Mouse (Mus musculus) brain, embryonic 14.5 days (tissue): ENCODE data around the gene Npepl1.

Source experiments
- CTCF ChIP-seq: fragments of 200-500 bp; IDR thresholded peaks from 2 replicates; pipeline ENCODE4 v1.5.1; 2012; ENCODE audit warnings: inconsistent platforms, mild to moderate bottlenecking, moderate library complexity, borderline replicate concordance; ENCODE audit not compliant: insufficient read depth, insufficient read length; ENCODE audit errors: extremely low read depth
- POLR2A ChIP-seq: fragments of 200-500 bp; IDR thresholded peaks from 2 replicates; pipeline ENCODE4 v1.6.1; 2012; ENCODE audit warnings: mild to moderate bottlenecking, inconsistent platforms, borderline replicate concordance; ENCODE audit not compliant: poor library complexity, insufficient read depth, insufficient read length, severe bottlenecking; ENCODE audit errors: extremely low read depth

DNA sequence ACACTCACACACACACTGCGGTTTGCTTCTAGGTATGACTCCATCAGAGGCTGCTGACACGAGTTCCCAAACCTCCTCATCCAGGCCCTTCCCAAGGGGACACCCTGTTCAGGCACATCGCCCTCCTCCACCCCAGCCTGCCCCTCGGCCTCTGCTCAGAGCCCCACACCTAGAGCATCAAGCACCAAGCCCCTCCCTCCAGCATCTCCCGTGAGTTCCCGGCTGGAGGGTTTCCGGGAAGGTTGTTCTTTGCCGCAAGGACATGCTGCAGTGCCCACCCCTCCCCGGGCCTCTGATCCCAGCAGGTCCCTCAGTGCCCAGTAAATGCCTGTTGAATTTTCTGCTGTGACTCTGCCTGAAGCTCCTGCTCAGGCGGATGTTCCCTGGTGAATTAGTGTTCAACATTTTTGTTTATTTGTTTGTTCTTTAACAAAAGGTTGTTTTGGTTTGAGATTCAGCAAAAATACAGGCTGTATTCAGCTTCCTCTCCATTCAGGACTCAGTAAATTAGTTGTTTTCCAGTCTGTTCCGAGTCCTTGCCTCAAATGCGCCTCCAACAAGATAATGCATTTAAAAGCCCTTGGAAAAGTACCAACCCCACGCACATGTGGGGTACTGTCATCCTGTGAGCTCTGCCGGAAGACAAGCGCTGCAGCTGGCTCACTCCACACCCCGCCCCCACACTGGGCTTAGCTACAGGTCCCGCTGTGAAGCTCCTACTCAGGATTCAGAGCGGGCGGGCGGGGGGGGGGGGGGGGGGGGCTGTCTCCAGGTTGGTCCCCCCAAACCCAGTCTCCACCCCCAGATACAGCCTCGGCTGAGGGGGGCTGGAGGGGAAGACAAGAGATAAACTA, 16.6 kb downstream of the Npepl1 start:
- TF ChIP-seq POLR2A: no peak
- TF ChIP-seq CTCF: no peak
